ENCODE assay signal across 11 mouse cellular contexts in the genomic region with DNA sequence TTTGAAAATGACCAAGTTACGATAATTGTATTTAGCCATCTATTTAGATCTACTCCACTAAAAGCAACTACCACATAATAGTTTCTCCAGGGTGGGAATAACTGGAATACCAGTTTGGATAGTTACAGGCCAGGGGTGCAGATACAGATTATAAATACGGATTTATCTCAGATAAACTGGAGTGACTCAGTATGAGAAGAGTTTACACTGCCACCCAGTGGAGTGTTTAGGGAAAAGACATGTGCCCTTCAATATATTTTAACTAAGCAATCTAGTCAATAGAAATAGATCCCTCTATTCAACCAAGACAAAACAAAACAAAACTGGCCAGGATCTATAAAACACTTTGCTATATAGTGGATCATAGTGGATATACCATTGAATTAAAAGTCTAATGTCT. TPM values are rescaled to one million over a fixed set of nuclear protein-coding genes. Genes with fewer than 3 reads are reported as not detected.
DNase-seq lines count a peak whose midpoint lies in the region; ATAC-seq and TF ChIP-seq lines count a peak whose summit lies in the region.
"Had no signal": no experiment of that assay in that cellular context is flagged by ENCODE, and none has a peak within 500 bp of the region (broad histone marks: within the 10 kb centered on the region; RNA-seq: fewer than 3 reads in every experiment).

No protein-coding gene starts in this region.

- no peak overlapping the region for H3K27ac ChIP-seq in kidney, adult 2 months (ENCODE audit: insufficient read depth, low read depth, low read length)
- no peak overlapping the region for H3K27ac ChIP-seq in thymus, adult 2 months (ENCODE audit: control insufficient read depth, insufficient read depth, low read length)
- H3K27ac ChIP-seq: embryonic facial prominence, embryonic 12.5 days had no signal

- no peak for TF ChIP-seq POLR2A in kidney, adult 2 months (IDR thresholded peaks at IDR 0.05; ENCODE audit: low read depth, low read length)
- TF ChIP-seq POLR2A in thymus, adult 2 months (IDR thresholded peaks at IDR 0.05; ENCODE audit: control insufficient read depth, extremely low read depth, insufficient read depth, low read length, poor library complexity): no peak

- no peak for TF ChIP-seq CTCF in kidney, adult 2 months (conservative IDR thresholded peaks at IDR 0.05; ENCODE audit: insufficient read depth, insufficient read length, low read depth, low read length)
- no peak for TF ChIP-seq CTCF in thymus, adult 2 months (IDR thresholded peaks at IDR 0.05; ENCODE audit: borderline replicate concordance, control insufficient read depth, extremely low read depth, insufficient read depth, low read length, poor library complexity)

- H3K4me3 ChIP-seq in kidney, adult 2 months (ENCODE audit: insufficient read depth, low read depth, low read length): no peak overlapping the region
- no peak overlapping the region for H3K4me3 ChIP-seq in thymus, adult 2 months (ENCODE audit: control insufficient read depth, insufficient read depth, low read length)
- H3K4me3 ChIP-seq: embryonic facial prominence, embryonic 12.5 days had no signal

- 0 out of 2 replicates have a peak, but pooled peaks have one; percentile 48 for ATAC-seq in megakaryocyte progenitor cell, adult 5-6 weeks (replicated peaks; ENCODE audit: poor library complexity)

- WGBS in kidney, adult 2 months: 49% methylated on average over 2 of the region's 2 CpGs
- WGBS in thymus, adult 2 months: 56% methylated on average over 2 of the region's 2 CpGs

- no peaks in the 10 kb centered on the region for H3K27me3 ChIP-seq in kidney, adult 2 months (replicated peaks; ENCODE audit: control insufficient read depth, insufficient read depth, low read length)
- no peaks in the 10 kb centered on the region for H3K27me3 ChIP-seq in thymus, adult 2 months (ENCODE audit: control insufficient read depth, insufficient read depth, low read length)
- H3K27me3 ChIP-seq: embryonic facial prominence, embryonic 12.5 days had no signal

- H3K36me3 ChIP-seq in kidney, adult 2 months (ENCODE audit: control insufficient read depth, insufficient read depth, low read length): no peaks in the 10 kb centered on the region
- H3K36me3 ChIP-seq in thymus, adult 2 months (ENCODE audit: control insufficient read depth, insufficient read depth, low read length): no peaks in the 10 kb centered on the region
- H3K36me3 ChIP-seq: embryonic facial prominence, embryonic 12.5 days had no signal

- peak; percentile 63 for DNase-seq in kidney, adult 2 months
- no peak for DNase-seq in kidney, adult 18-20 months
- DNase-seq in 3134 (ENCODE audit: extremely low read depth, insufficient read length, low spot score): peak; percentile 8
- peak; percentile 80 for DNase-seq in 3T3-L1 (ENCODE audit: low read depth, low spot score)
- peak; percentile 17 for DNase-seq in embryo, embryonic 11.5 days (ENCODE audit: low read depth, low spot score)
- DNase-seq in thymus, adult 2 months: no peak
- DNase-seq in yolk sac, embryonic 10.5 days (ENCODE audit: low spot score): no peak

- 0 out of 2 replicates have a peak, but pooled peaks cover under 1% of the 10 kb centered on the region for H3K4me1 ChIP-seq in kidney, adult 2 months (ENCODE audit: control insufficient read depth, insufficient read depth, low read length)
- no peaks in the 10 kb centered on the region for H3K4me1 ChIP-seq in thymus, adult 2 months (replicated peaks; ENCODE audit: control insufficient read depth, insufficient read depth, low read length)
- H3K4me1 ChIP-seq: embryonic facial prominence, embryonic 12.5 days had no signal

RNA-seq across cellular contexts. Expression of a gene that starts 24.7 kb away (rescaled TPM):
- 0.04 TPM in 1 of 2 replicates, not detected in the other for polyA plus RNA-seq in kidney, adult 2 months (2012; rRNA removed)
- not detected in 2 replicates for total RNA-seq in megakaryocyte progenitor cell, adult 5-6 weeks (2015)
- not detected in 2 replicates for total RNA-seq in megakaryocyte progenitor cell, adult 5-6 weeks (2017)
- polyA plus RNA-seq in thymus, adult 2 months (2012; rRNA removed): 0.07 TPM in 1 of 2 replicates, not detected in the other
- total RNA-seq: layer of hippocampus, postnatal 10 days; neutrophil, adult 5-6 weeks had no signal
- polyA plus RNA-seq: embryonic facial prominence, embryonic 12.5 days had no signal

RNA-seq across cellular contexts. Expression of a gene that starts 51.5 kb away (rescaled TPM):
- polyA plus RNA-seq in kidney, adult 2 months (2012; rRNA removed): 25.4 and 26.5 TPM in 2 replicates
- total RNA-seq in megakaryocyte progenitor cell, adult 5-6 weeks (2015): 83.9 and 91.4 TPM in 2 replicates
- 58.5 and 84.4 TPM in 2 replicates for total RNA-seq in megakaryocyte progenitor cell, adult 5-6 weeks (2017)
- 72.8 and 80.5 TPM in 2 replicates for polyA plus RNA-seq in thymus, adult 2 months (2012; rRNA removed)

RNA-seq across cellular contexts. Expression of a gene that starts 53.9 kb away (rescaled TPM):
- polyA plus RNA-seq in kidney, adult 2 months (2012; rRNA removed): 5.6 and 8.2 TPM in 2 replicates
- total RNA-seq in megakaryocyte progenitor cell, adult 5-6 weeks (2015): not detected in 2 replicates
- not detected in 2 replicates for total RNA-seq in megakaryocyte progenitor cell, adult 5-6 weeks (2017)
- polyA plus RNA-seq in thymus, adult 2 months (2012; rRNA removed): 2.5 and 3.3 TPM in 2 replicates
- total RNA-seq: neutrophil, adult 5-6 weeks had no signal

Comparison
In these comparisons a context has a peak if more than half of its experiments do, and no peak if none do; other contexts are left out.
1. DNase-seq: peak in kidney, adult 2 months (single experiment), 3134 (single experiment), 3T3-L1 (single experiment) and embryo, embryonic 11.5 days (single experiment); none in kidney, adult 18-20 months (single experiment), thymus, adult 2 months (single experiment) and yolk sac, embryonic 10.5 days (single experiment).